Mouse (Mus musculus): Measurements from ENCODE around the gene Zscan2. TPM values are rescaled to one million over a fixed set of nuclear protein-coding genes. Genes with fewer than 3 reads are reported as not detected.

Zscan2 gene
- polyA plus RNA-seq (2015; fragmentation: Nextera tagmentation; extraction: Ambion mirVana), result 1.1 and 1.5 TPM in 2 replicates

GRCm38 (mm10) chr7:80860729-80861274 is at the start of gene Zscan2:
Gene Zscan2 (plus strand): TSS chr7:80860920.
- under 1% methylated on average over 39 of the region's 40 CpGs for WGBS
- ATAC-seq, result peak; percentile 98
- TF ChIP-seq CTCF (IDR thresholded peaks at IDR 0.05) (no peak), EP300 (IDR thresholded peaks at IDR 0.05) (no peak)
- Histone ChIP-seq H3K27me3 (replicated peaks; ENCODE audit: insufficient read depth, low read length) (no peaks in the 10 kb centered on the region), H3K9me3 (ENCODE audit: low read length) (no peaks in the 10 kb centered on the region), H3K27ac (ENCODE audit: low read length) (peak within 1 kb of the TSS; percentile 83), H3K4me3 (ENCODE audit: low read depth, low read length) (peak within 1 kb of the TSS; percentile 84), H3K36me3 (ENCODE audit: insufficient read depth, low read length) (no peaks in the 10 kb centered on the region), H3K4me2 (replicated peaks; ENCODE audit: low read depth, low read length) (peak within 1 kb of the TSS; percentile 60), H3K9ac (replicated peaks; ENCODE audit: low read depth) (peak within 1 kb of the TSS; percentile 66), H3K4me1 (ENCODE audit: insufficient read depth, low read depth, low read length) (peaks cover 11% of the 10 kb centered on the region)
- DNase-seq (ENCODE audit: low spot score), result peak; percentile 98

GRCm38 (mm10) chr7:80813397-80813796 is 47.3 kb upstream of the Zscan2 start:
- DNase-seq (ENCODE audit: low spot score), result no peak
- WGBS, result 66% methylated on average over 4 of the region's 4 CpGs
- no peaks in the 10 kb centered on the region for H3K36me3 ChIP-seq (ENCODE audit: insufficient read depth, low read length)
- no peaks in the 10 kb centered on the region for H3K9me3 ChIP-seq (ENCODE audit: low read length)
- H3K27me3 ChIP-seq (replicated peaks; ENCODE audit: insufficient read depth, low read length), result no peaks in the 10 kb centered on the region
- no peak overlapping the region for H3K9ac ChIP-seq (replicated peaks; ENCODE audit: low read depth)
- no peak for TF ChIP-seq EP300 (IDR thresholded peaks at IDR 0.05)
- no peak for TF ChIP-seq CTCF (IDR thresholded peaks at IDR 0.05)
- no peak for ATAC-seq
- no peak overlapping the region for H3K27ac ChIP-seq (ENCODE audit: low read length)
- no peak overlapping the region for H3K4me3 ChIP-seq (ENCODE audit: low read depth, low read length)
- no peaks in the 10 kb centered on the region for H3K4me1 ChIP-seq (ENCODE audit: insufficient read depth, low read depth, low read length)
- H3K4me2 ChIP-seq (replicated peaks; ENCODE audit: low read depth, low read length), result no peak overlapping the region

GRCm38 (mm10) chr7:80816641-80817040 is 44.1 kb upstream of the Zscan2 start:
- TF ChIP-seq EP300 (IDR thresholded peaks at IDR 0.05) (no peak), CTCF (IDR thresholded peaks at IDR 0.05) (no peak)
- Histone ChIP-seq H3K4me3 (ENCODE audit: low read depth, low read length) (no peak overlapping the region), H3K9ac (replicated peaks; ENCODE audit: low read depth) (no peak overlapping the region), H3K36me3 (ENCODE audit: insufficient read depth, low read length) (no peaks in the 10 kb centered on the region), H3K4me1 (ENCODE audit: insufficient read depth, low read depth, low read length) (no peaks in the 10 kb centered on the region), H3K27ac (ENCODE audit: low read length) (no peak overlapping the region), H3K9me3 (ENCODE audit: low read length) (no peaks in the 10 kb centered on the region), H3K4me2 (replicated peaks; ENCODE audit: low read depth, low read length) (no peak overlapping the region), H3K27me3 (replicated peaks; ENCODE audit: insufficient read depth, low read length) (no peaks in the 10 kb centered on the region)
- no peak for DNase-seq (ENCODE audit: low spot score)
- peak; percentile 26; the same call in 1 of the 2 replicates for ATAC-seq
- 45% methylated on average over 5 of the region's 5 CpGs for WGBS

GRCm38 (mm10) chr7:80820838-80821237 is 39.9 kb upstream of the Zscan2 start:
- Histone ChIP-seq H3K4me3 (ENCODE audit: low read depth, low read length) (no peak overlapping the region), H3K4me2 (replicated peaks; ENCODE audit: low read depth, low read length) (no peak overlapping the region), H3K4me1 (ENCODE audit: insufficient read depth, low read depth, low read length) (no peaks in the 10 kb centered on the region; the same call in 1 of the 2 replicates), H3K27ac (ENCODE audit: low read length) (no peak overlapping the region), H3K9me3 (ENCODE audit: low read length) (no peaks in the 10 kb centered on the region), H3K36me3 (ENCODE audit: insufficient read depth, low read length) (no peaks in the 10 kb centered on the region), H3K9ac (replicated peaks; ENCODE audit: low read depth) (no peak overlapping the region), H3K27me3 (replicated peaks; ENCODE audit: insufficient read depth, low read length) (no peaks in the 10 kb centered on the region)
- TF ChIP-seq CTCF (IDR thresholded peaks at IDR 0.05) (no peak), EP300 (IDR thresholded peaks at IDR 0.05) (no peak)
- 77% methylated on average over 4 of the region's 4 CpGs for WGBS
- DNase-seq (ENCODE audit: low spot score) (no peak), ATAC-seq (no peak)

GRCm38 (mm10) chr7:80823267-80823666 is 37.5 kb upstream of the Zscan2 start:
- H3K27ac ChIP-seq (ENCODE audit: low read length), result peak overlapping the region; percentile 39; the same call in 1 of the 2 replicates
- TF ChIP-seq CTCF (IDR thresholded peaks at IDR 0.05) (no peak), EP300 (IDR thresholded peaks at IDR 0.05) (no peak)

GRCm38 (mm10) chr7:80823875-80824682 is 36.6 kb upstream of the Zscan2 start:
- TF ChIP-seq EP300 (IDR thresholded peaks at IDR 0.05) (peak; percentile 81), CTCF (IDR thresholded peaks at IDR 0.05) (no peak; the same call in 1 of the 2 replicates)
- peak overlapping the region; percentile 39 for H3K27ac ChIP-seq (ENCODE audit: low read length)
- no peaks in the 10 kb centered on the region for H3K9me3 ChIP-seq (ENCODE audit: low read length)
- no peaks in the 10 kb centered on the region for H3K27me3 ChIP-seq (replicated peaks; ENCODE audit: insufficient read depth, low read length)
- no peak overlapping the region for H3K9ac ChIP-seq (replicated peaks; ENCODE audit: low read depth)
- ATAC-seq (peak; percentile 84), DNase-seq (ENCODE audit: low spot score) (peak; percentile 89)
- H3K36me3 ChIP-seq (ENCODE audit: insufficient read depth, low read length), result no peaks in the 10 kb centered on the region
- H3K4me2 ChIP-seq (replicated peaks; ENCODE audit: low read depth, low read length), result no peak overlapping the region
- no peak overlapping the region for H3K4me3 ChIP-seq (ENCODE audit: low read depth, low read length)
- no peaks in the 10 kb centered on the region; the same call in 1 of the 2 replicates for H3K4me1 ChIP-seq (ENCODE audit: insufficient read depth, low read depth, low read length)
- WGBS, result 30% methylated on average over 11 of the region's 11 CpGs

More at GRCm38 (mm10) chr7:80823267-80823666, 37.5 kb upstream of the Zscan2 start:
- Histone ChIP-seq H3K36me3 (ENCODE audit: insufficient read depth, low read length) (no peaks in the 10 kb centered on the region), H3K4me3 (ENCODE audit: low read depth, low read length) (no peak overlapping the region), H3K4me1 (ENCODE audit: insufficient read depth, low read depth, low read length) (no peaks in the 10 kb centered on the region; the same call in 1 of the 2 replicates), H3K27me3 (replicated peaks; ENCODE audit: insufficient read depth, low read length) (no peaks in the 10 kb centered on the region), H3K4me2 (replicated peaks; ENCODE audit: low read depth, low read length) (no peak overlapping the region), H3K9me3 (ENCODE audit: low read length) (no peaks in the 10 kb centered on the region), H3K9ac (replicated peaks; ENCODE audit: low read depth) (no peak overlapping the region)
- no peak for DNase-seq (ENCODE audit: low spot score)
- ATAC-seq, result no peak
- WGBS, result 65% methylated on average over 4 of the region's 4 CpGs

Measured in lung, postnatal 0 days (tissue).